Mouse (Mus musculus): ENCODE results near the gene Tspyl3.

GRCm38 (mm10) chr2:153249751-153250150 is 24.5 kb upstream of the Tspyl3 start:
- TF ChIP-seq CTCF (IDR thresholded peaks at IDR 0.05) = no peak
- no peak for TF ChIP-seq EP300 (IDR thresholded peaks at IDR 0.05)

Measured in lung, postnatal 0 days (tissue).